Mouse (Mus musculus): ENCODE data around the gene Nckap5. TPM values are rescaled to one million over a fixed set of nuclear protein-coding genes. Genes with fewer than 3 reads are reported as not detected.

Nckap5 gene
- total and polyA plus RNA-seq, 3 experiments = not detected

- no peak overlapping the region for H3K4me3 ChIP-seq (replicated peaks in 1 of 3; ENCODE audit: low read depth in 2 of 3, low read length in 2 of 3, poor library complexity in 1 of 3)
- H3K4me1 ChIP-seq (ENCODE audit: control insufficient read depth in 1 of 2, insufficient read depth in 2 of 2) = no peaks in the 10 kb centered on the region
- no peaks in the 10 kb centered on the region for H3K36me3 ChIP-seq (replicated peaks in 1 of 2; ENCODE audit: control insufficient read depth in 1 of 2, insufficient read depth in 1 of 2, low read length in 1 of 2)
- dilution Hi-C loops (cut with MboI; ENCODE audit: extremely low pct_ligation_motif_present, extremely low pct_unique_long_range_greater_than_20kb, low sequenced_read_pairs) (no loop called here), in situ Hi-C loops (cut with MboI; ENCODE audit: low pct_ligation_motif_present, low pct_unique_long_range_greater_than_20kb, low sequenced_read_pairs) (no loop called here)
- TF ChIP-seq SMC3 (IDR thresholded peaks at IDR 0.05; ENCODE audit: low read depth, low read length) = no peak
- TF ChIP-seq POLR2A (IDR thresholded peaks at IDR 0.05; ENCODE audit: low read depth, low read length) = no peak
- no peak for TF ChIP-seq NRF1 (IDR thresholded peaks at IDR 0.05; ENCODE audit: low read depth, low read length)
- TF ChIP-seq MYC (IDR thresholded peaks at IDR 0.05; ENCODE audit: low read depth, low read length) = no peak
- no peak for TF ChIP-seq CHD2 (IDR thresholded peaks at IDR 0.05; ENCODE audit: low read length)
- TF ChIP-seq TBP (conservative IDR thresholded peaks at IDR 0.05; ENCODE audit: low read depth, low read length) = no peak
- no peak for TF ChIP-seq NELFE (IDR thresholded peaks at IDR 0.05; ENCODE audit: low read depth, low read length)
- TF ChIP-seq SIN3A (IDR thresholded peaks at IDR 0.05; ENCODE audit: low read length) = no peak
- no peak for TF ChIP-seq MAZ (IDR thresholded peaks at IDR 0.05; ENCODE audit: low read depth, low read length)
- no peak for TF ChIP-seq USF1 (IDR thresholded peaks at IDR 0.05; ENCODE audit: low read depth, low read length)
- no peaks in the 10 kb centered on the region for H3K27me3 ChIP-seq (replicated peaks)
- H3K27ac ChIP-seq (ENCODE audit: insufficient read depth, low read depth) = no peak overlapping the region
- no peaks in the 10 kb centered on the region for H3K79me2 ChIP-seq (replicated peaks; ENCODE audit: control insufficient read depth, extremely low read depth, insufficient read depth, poor library complexity, severe bottlenecking)
- H3K9ac ChIP-seq (ENCODE audit: insufficient read depth, low read depth) = no peak overlapping the region
- peaks cover 71% of the 10 kb centered on the region for H3K9me3 ChIP-seq (replicated peaks; ENCODE audit: low read length)
- DNase-seq (ENCODE audit: extremely low read depth) = no peak
- H3K4me2 ChIP-seq (ENCODE audit: insufficient read depth, low read depth, poor library complexity, severe bottlenecking) = no peak overlapping the region
These were observed 393.5 kb downstream of the Nckap5 start for GRCm38 (mm10) chr1:126436937-126437667.

- in situ Hi-C loops (cut with MboI; ENCODE audit: low pct_ligation_motif_present, low pct_unique_long_range_greater_than_20kb, low sequenced_read_pairs) (no loop called here), dilution Hi-C loops (cut with MboI; ENCODE audit: extremely low pct_ligation_motif_present, extremely low pct_unique_long_range_greater_than_20kb, low sequenced_read_pairs) (no loop called here)
- TF ChIP-seq SIN3A (IDR thresholded peaks at IDR 0.05; ENCODE audit: low read length) (no peak), BHLHE40 (IDR thresholded peaks at IDR 0.05; ENCODE audit: low read depth, low read length) (no peak), USF1 (IDR thresholded peaks at IDR 0.05; ENCODE audit: low read depth, low read length) (no peak), JUND (conservative IDR thresholded peaks at IDR 0.05; ENCODE audit: low read depth, low read length) (no peak), ZNF384 (IDR thresholded peaks at IDR 0.05; ENCODE audit: low read depth, low read length) (no peak)
- Histone ChIP-seq H3K4me3 (replicated peaks in 1 of 3; ENCODE audit: low read depth in 2 of 3, low read length in 2 of 3, poor library complexity in 1 of 3) (no peak overlapping the region), H3K4me2 (ENCODE audit: insufficient read depth, low read depth, poor library complexity, severe bottlenecking) (no peak overlapping the region), H3K27me3 (replicated peaks) (no peaks in the 10 kb centered on the region), H3K79me2 (replicated peaks; ENCODE audit: control insufficient read depth, extremely low read depth, insufficient read depth, poor library complexity, severe bottlenecking) (no peaks in the 10 kb centered on the region), H3K9ac (ENCODE audit: insufficient read depth, low read depth) (no peak overlapping the region), H3K36me3 (replicated peaks in 1 of 2; ENCODE audit: control insufficient read depth in 1 of 2, insufficient read depth in 1 of 2, low read length in 1 of 2) (no peaks in the 10 kb centered on the region), H3K9me3 (replicated peaks; ENCODE audit: low read length) (peaks cover 54% of the 10 kb centered on the region), H3K4me1 (ENCODE audit: control insufficient read depth in 1 of 2, insufficient read depth in 2 of 2) (no peaks in the 10 kb centered on the region), H3K27ac (ENCODE audit: insufficient read depth, low read depth) (no peak overlapping the region)
- no peak for DNase-seq (ENCODE audit: extremely low read depth)
These were observed 398.3 kb downstream of the Nckap5 start for GRCm38 (mm10) chr1:126432285-126432684.

- dilution Hi-C loops (cut with MboI; ENCODE audit: extremely low pct_ligation_motif_present, extremely low pct_unique_long_range_greater_than_20kb, low sequenced_read_pairs) (no loop called here), in situ Hi-C loops (cut with MboI; ENCODE audit: low pct_ligation_motif_present, low pct_unique_long_range_greater_than_20kb, low sequenced_read_pairs) (no loop called here)
- Histone ChIP-seq H3K9me3 (replicated peaks; ENCODE audit: low read length) (peaks cover 47% of the 10 kb centered on the region), H3K36me3 (replicated peaks in 1 of 2; ENCODE audit: control insufficient read depth in 1 of 2, insufficient read depth in 1 of 2, low read length in 1 of 2) (no peaks in the 10 kb centered on the region), H3K27ac (ENCODE audit: insufficient read depth, low read depth) (no peak overlapping the region), H3K79me2 (replicated peaks; ENCODE audit: control insufficient read depth, extremely low read depth, insufficient read depth, poor library complexity, severe bottlenecking) (no peaks in the 10 kb centered on the region), H3K4me3 (replicated peaks in 1 of 3; ENCODE audit: low read depth in 2 of 3, low read length in 2 of 3, poor library complexity in 1 of 3) (no peak overlapping the region), H3K4me2 (ENCODE audit: insufficient read depth, low read depth, poor library complexity, severe bottlenecking) (no peak overlapping the region), H3K27me3 (replicated peaks) (no peaks in the 10 kb centered on the region), H3K4me1 (ENCODE audit: control insufficient read depth in 1 of 2, insufficient read depth in 2 of 2) (no peaks in the 10 kb centered on the region), H3K9ac (ENCODE audit: insufficient read depth, low read depth) (no peak overlapping the region)
- DNase-seq (ENCODE audit: extremely low read depth) = no peak
- TF ChIP-seq MXI1 (IDR thresholded peaks at IDR 0.05; ENCODE audit: low read depth, low read length) (no peak), JUND (conservative IDR thresholded peaks at IDR 0.05; ENCODE audit: low read depth, low read length) (no peak)
These were observed 399.0 kb downstream of the Nckap5 start for GRCm38 (mm10) chr1:126431594-126431993.
